Mouse (Mus musculus) MEL (cell line): ENCODE results near the gene Tnfsf12.

ENCODE experiments used
- CTCF ChIP-seq, 3 experiments: IDR thresholded peaks in 2 of 3; conservative IDR thresholded peaks in 1 of 3; 2 replicates each; pipeline ENCODE4 v1.5.1; 2011 to 2012; ENCODE audit warnings: low read length in 3 of 3, low read depth in 2 of 3, mild to moderate bottlenecking in 2 of 3, improper control_type of control experiment in 1 of 3, inconsistent platforms in 1 of 3, mixed read lengths in 1 of 3, moderate library complexity in 1 of 3; ENCODE audit not compliant: control insufficient read depth in 1 of 3, insufficient read depth in 1 of 3, poor library complexity in 1 of 3, severe bottlenecking in 1 of 3
- JUND ChIP-seq: IDR thresholded peaks from 2 replicates; pipeline ENCODE4 v1.6.1; 2011; ENCODE audit warnings: low read depth, mild to moderate bottlenecking, improper control_type of control experiment, low read length
- POLR2A ChIP-seq, 2 experiments: IDR thresholded peaks; 2 replicates each; pipeline ENCODE4 v1.6.1; 2011 to 2012; ENCODE audit warnings: low read length in 2 of 2, mild to moderate bottlenecking in 2 of 2, control low read depth in 1 of 2, improper control_type of control experiment in 1 of 2, low read depth in 1 of 2, moderate library complexity in 1 of 2; ENCODE audit not compliant: control insufficient read depth in 1 of 2, insufficient read depth in 1 of 2, poor library complexity in 1 of 2
- POLR2AphosphoS5 ChIP-seq: IDR thresholded peaks from 2 replicates; pipeline ENCODE4 v1.6.1; 2012; ENCODE audit warnings: low read depth, borderline replicate concordance, mild to moderate bottlenecking, inconsistent platforms, low read length, moderate library complexity, mixed read lengths
- USF1 ChIP-seq: IDR thresholded peaks from 2 replicates; pipeline ENCODE4 v1.6.1; 2014; ENCODE audit warnings: low read depth, mild to moderate bottlenecking, inconsistent platforms, low read length, improper control_type of control experiment, moderate library complexity
- ZNF384 ChIP-seq: IDR thresholded peaks from 2 replicates; pipeline ENCODE4 v1.6.1; 2012; ENCODE audit warnings: low read depth, mild to moderate bottlenecking, inconsistent platforms, low read length, improper control_type of control experiment

DNA sequence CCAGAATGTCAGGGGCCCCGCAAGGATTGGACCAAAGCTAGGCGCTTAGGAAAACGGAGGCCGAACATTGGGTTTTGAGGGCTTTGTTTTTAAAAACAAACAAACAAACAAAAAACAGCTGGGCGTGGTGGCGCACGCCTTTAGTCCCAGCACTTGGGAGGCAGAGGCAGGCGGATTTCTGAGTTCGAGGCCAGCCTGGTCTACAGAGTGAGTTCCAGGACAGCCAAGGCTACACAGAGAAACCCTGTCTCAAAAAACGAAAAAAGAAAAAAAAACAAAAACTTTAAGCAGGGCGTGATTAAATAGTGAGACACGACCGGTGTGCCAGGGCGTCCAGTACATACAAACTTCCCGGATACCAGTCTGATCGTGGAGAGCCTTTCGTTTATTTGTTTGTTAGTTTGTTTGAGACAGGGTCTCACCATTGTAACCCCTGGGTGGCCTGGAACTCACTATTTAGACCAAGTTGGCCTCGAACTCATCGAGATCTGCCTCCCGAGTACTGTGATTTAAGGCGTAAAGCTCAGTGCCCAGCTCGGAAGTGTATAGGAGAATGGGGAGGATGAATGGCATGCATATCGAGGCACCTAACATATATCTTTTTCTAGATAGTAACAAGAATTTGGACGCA, 13.3 kb downstream of the Tnfsf12 start:
- TF ChIP-seq POLR2A (IDR thresholded peaks at IDR 0.05; ENCODE audit: control insufficient read depth in 1 of 2, insufficient read depth in 1 of 2, low read depth in 1 of 2, low read length in 2 of 2, poor library complexity in 1 of 2): no peak
- no peak for TF ChIP-seq USF1
- no peak for TF ChIP-seq POLR2AphosphoS5
- no peak for TF ChIP-seq CTCF (IDR thresholded peaks at IDR 0.05 in 2 of 3, conservative IDR thresholded peaks at IDR 0.05 in 1 of 3; ENCODE audit: control insufficient read depth in 1 of 3, insufficient read depth in 1 of 3, low read depth in 2 of 3, low read length in 3 of 3, poor library complexity in 1 of 3, severe bottlenecking in 1 of 3)
- TF ChIP-seq JUND: no peak
- TF ChIP-seq ZNF384: no peak
